Mouse (Mus musculus): ENCODE results near the gene Maff. TPM values are rescaled to one million over a fixed set of nuclear protein-coding genes. Genes with fewer than 3 reads are reported as not detected.

The Maff gene
- total and polyA plus RNA-seq, 3 experiments, result 9.2 to 15.4 (median 10.5) TPM

DNA sequence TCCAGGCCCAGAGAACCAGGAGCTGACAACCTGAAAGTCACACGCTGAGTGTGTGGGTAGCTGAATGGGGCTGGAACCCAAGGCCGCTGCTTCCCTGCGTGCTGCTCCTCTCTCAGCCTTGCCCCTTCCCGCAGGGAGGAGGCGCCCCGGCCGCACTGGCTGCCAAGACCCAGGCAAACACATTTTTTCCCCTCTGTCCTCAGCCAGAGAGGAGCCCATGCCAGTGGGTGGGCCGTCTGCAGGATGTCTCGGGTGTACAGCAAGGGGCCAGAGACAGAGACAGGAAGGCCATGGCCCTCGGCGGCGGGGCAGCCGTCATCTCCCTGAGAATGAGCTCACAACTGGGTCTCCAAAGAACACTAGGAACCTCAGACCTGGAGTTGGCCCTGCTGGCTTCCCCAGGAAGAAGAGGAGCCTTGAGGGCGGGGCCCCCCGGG is 4.9 kb downstream of the Maff start:
- no peak for TF ChIP-seq KAT2A (IDR thresholded peaks at IDR 0.05; ENCODE audit: insufficient replicate concordance, low read length)
- no peak for TF ChIP-seq CTCF (conservative IDR thresholded peaks at IDR 0.05 in 1 of 2, IDR thresholded peaks at IDR 0.05 in 1 of 2; ENCODE audit: low read depth in 2 of 2, low read length in 2 of 2)
- no peak for TF ChIP-seq TCF12 (IDR thresholded peaks at IDR 0.05; ENCODE audit: low read depth, low read length)
- no peak for TF ChIP-seq EP300 (IDR thresholded peaks at IDR 0.05; ENCODE audit: low read length)
- no peak for TF ChIP-seq RCOR1 (conservative IDR thresholded peaks at IDR 0.05; ENCODE audit: low read depth, low read length)
- no peak for TF ChIP-seq ZC3H11A (IDR thresholded peaks at IDR 0.05; ENCODE audit: low read depth, low read length)
- Histone ChIP-seq H3K27ac (ENCODE audit: insufficient read depth, low read depth) (no peak overlapping the region), H3K4me1 (ENCODE audit: control insufficient read depth in 1 of 2, insufficient read depth in 2 of 2) (peaks cover 42 to 78% of the 10 kb centered on the region in 2 experiments), H3K36me3 (replicated peaks in 1 of 2; ENCODE audit: control insufficient read depth in 1 of 2, insufficient read depth in 1 of 2, low read length in 1 of 2) (peaks cover 0 to 44% of the 10 kb centered on the region in 2 experiments), H3K27me3 (replicated peaks) (no peaks in the 10 kb centered on the region), H3K9me3 (replicated peaks; ENCODE audit: low read length) (peaks cover 21% of the 10 kb centered on the region), H3K4me2 (ENCODE audit: insufficient read depth, low read depth, poor library complexity, severe bottlenecking) (no peak overlapping the region), H3K79me2 (replicated peaks; ENCODE audit: control insufficient read depth, extremely low read depth, insufficient read depth, poor library complexity, severe bottlenecking) (peaks cover 20% of the 10 kb centered on the region), H3K4me3 (replicated peaks in 1 of 3; ENCODE audit: low read depth in 2 of 3, low read length in 2 of 3, poor library complexity in 1 of 3) (no peak overlapping the region), H3K9ac (ENCODE audit: insufficient read depth, low read depth) (no peak overlapping the region)
- dilution Hi-C loops (cut with MboI; ENCODE audit: extremely low pct_ligation_motif_present, extremely low pct_unique_long_range_greater_than_20kb, low sequenced_read_pairs) (no loop called here), in situ Hi-C loops (cut with MboI; ENCODE audit: low pct_ligation_motif_present, low pct_unique_long_range_greater_than_20kb, low sequenced_read_pairs) (no loop called here)
- no peak for DNase-seq (ENCODE audit: extremely low read depth)

DNA sequence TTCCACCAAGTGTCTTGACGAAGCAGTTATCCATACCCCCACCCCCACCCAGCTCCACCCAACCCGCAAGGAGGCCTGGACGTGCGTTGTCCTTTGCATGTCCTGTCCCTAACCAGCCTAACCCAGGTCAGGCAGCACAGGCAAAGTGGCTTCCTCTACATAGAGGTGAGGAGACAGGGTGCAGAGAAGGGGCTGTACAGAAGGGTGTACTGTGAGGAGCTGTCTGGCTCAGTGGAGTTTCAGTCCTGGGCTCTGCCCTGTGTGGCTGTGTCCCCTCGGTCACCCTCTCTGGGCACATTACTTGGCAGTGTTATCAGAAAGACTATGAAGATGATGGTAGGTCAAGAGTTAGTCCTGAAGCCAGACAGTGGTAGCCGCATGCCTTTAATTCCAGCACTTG is 6.1 kb downstream of the Maff start:
- Histone ChIP-seq H3K9ac (ENCODE audit: insufficient read depth, low read depth) (no peak overlapping the region), H3K9me3 (replicated peaks; ENCODE audit: low read length) (peaks cover 21% of the 10 kb centered on the region), H3K36me3 (replicated peaks in 1 of 2; ENCODE audit: control insufficient read depth in 1 of 2, insufficient read depth in 1 of 2, low read length in 1 of 2) (peaks cover 0 to 46% of the 10 kb centered on the region in 2 experiments), H3K79me2 (replicated peaks; ENCODE audit: control insufficient read depth, extremely low read depth, insufficient read depth, poor library complexity, severe bottlenecking) (peaks cover 25% of the 10 kb centered on the region), H3K4me3 (replicated peaks in 1 of 3; ENCODE audit: low read depth in 2 of 3, low read length in 2 of 3, poor library complexity in 1 of 3) (no peak overlapping the region), H3K4me1 (ENCODE audit: control insufficient read depth in 1 of 2, insufficient read depth in 2 of 2) (peaks cover 38 to 69% of the 10 kb centered on the region in 2 experiments), H3K27ac (ENCODE audit: insufficient read depth, low read depth) (no peak overlapping the region), H3K4me2 (ENCODE audit: insufficient read depth, low read depth, poor library complexity, severe bottlenecking) (no peak overlapping the region), H3K27me3 (replicated peaks) (no peaks in the 10 kb centered on the region)
- in situ Hi-C loops (cut with MboI; ENCODE audit: low pct_ligation_motif_present, low pct_unique_long_range_greater_than_20kb, low sequenced_read_pairs) (no loop called here), dilution Hi-C loops (cut with MboI; ENCODE audit: extremely low pct_ligation_motif_present, extremely low pct_unique_long_range_greater_than_20kb, low sequenced_read_pairs) (no loop called here)
- TF ChIP-seq RCOR1 (conservative IDR thresholded peaks at IDR 0.05; ENCODE audit: low read depth, low read length) (no peak), MAZ (IDR thresholded peaks at IDR 0.05; ENCODE audit: low read depth, low read length) (no peak), NELFE (IDR thresholded peaks at IDR 0.05; ENCODE audit: low read depth, low read length) (no peak), POLR2AphosphoS2 (IDR thresholded peaks at IDR 0.05; ENCODE audit: low read depth, low read length) (no peak), ETS1 (conservative IDR thresholded peaks at IDR 0.05; ENCODE audit: low read depth, low read length) (no peak), HCFC1 (IDR thresholded peaks at IDR 0.05; ENCODE audit: low read depth, low read length) (no peak), JUN (IDR thresholded peaks at IDR 0.05; ENCODE audit: insufficient read depth, low read depth, low read length) (no peak), MXI1 (IDR thresholded peaks at IDR 0.05; ENCODE audit: low read depth, low read length) (no peak), SIN3A (IDR thresholded peaks at IDR 0.05; ENCODE audit: low read length) (no peak), IRF4 (IDR thresholded peaks at IDR 0.05; ENCODE audit: low read depth, low read length) (no peak), TCF12 (IDR thresholded peaks at IDR 0.05; ENCODE audit: low read depth, low read length) (no peak), CTCF (conservative IDR thresholded peaks at IDR 0.05 in 1 of 2, IDR thresholded peaks at IDR 0.05 in 1 of 2; ENCODE audit: low read depth in 2 of 2, low read length in 2 of 2) (no peak), GABPA (IDR thresholded peaks at IDR 0.05; ENCODE audit: insufficient replicate concordance, low read depth, low read length) (no peak), BHLHE40 (IDR thresholded peaks at IDR 0.05; ENCODE audit: low read depth, low read length) (no peak), MYC (IDR thresholded peaks at IDR 0.05; ENCODE audit: low read depth, low read length) (no peak), USF1 (IDR thresholded peaks at IDR 0.05; ENCODE audit: low read depth, low read length) (no peak), MEF2A (IDR thresholded peaks at IDR 0.05; ENCODE audit: borderline replicate concordance, low read depth, low read length) (no peak), TBP (conservative IDR thresholded peaks at IDR 0.05; ENCODE audit: low read depth, low read length) (no peak)
- DNase-seq (ENCODE audit: extremely low read depth), result no peak
